Mouse (Mus musculus) midbrain, embryonic 14.5 days (tissue): ENCODE measurements at regions not wholly inside any gene's neighbourhood (a gene's known extent, or its start where the extent isn't known, plus 50 kb on each side); places are given as distances from the start of the nearest gene placed in this dataset.
"Not testable (repeated sequence)": the region's sequence is repeated elsewhere in the genome, so short reads cannot be mapped to it uniquely, and the experiment has no call there.

Experiments
- ATAC-seq: fragments of 200-750 bp; cut with Nextera tagmentation; 2 replicates; pipeline ENCODE4 v1.8.0; 2017; ENCODE audit warnings: moderate number of reproducible peaks, moderate library complexity; ENCODE audit not compliant: low FRiP score, low TSS enrichment
- DNase-seq: peaks from one replicate; pipeline ENCODE4 v3.0.0-alpha.2; 2015
- H3K27ac ChIP-seq: fragments of 300-500 bp; sonication (generic); replicated peaks from 2 replicates; pipeline ENCODE4 v1.5.1; 2014; ENCODE audit warnings: mild to moderate bottlenecking, low read depth, low read length, moderate library complexity
- H3K27me3 ChIP-seq: fragments of 300-500 bp; sonication (generic); 2 replicates; pipeline ENCODE4 v1.6.1; 2014; ENCODE audit warnings: low read length, control low read depth, mixed read lengths; ENCODE audit not compliant: control insufficient read depth, insufficient read depth
- H3K36me3 ChIP-seq: fragments of 300-500 bp; sonication (generic); 2 replicates; pipeline ENCODE4 v1.6.1; 2014; ENCODE audit warnings: low read length, control low read depth; ENCODE audit not compliant: control insufficient read depth, insufficient read depth
- H3K4me1 ChIP-seq: fragments of 300-500 bp; sonication (generic); 2 replicates; pipeline ENCODE4 v1.6.1; 2014; ENCODE audit warnings: mild to moderate bottlenecking, antibody characterized with exemption, low read length, control low read depth; ENCODE audit not compliant: control insufficient read depth, insufficient read depth
- H3K4me2 ChIP-seq: fragments of 300-500 bp; sonication (generic); 2 replicates; pipeline ENCODE4 v1.6.1; 2014; ENCODE audit warnings: mild to moderate bottlenecking, low read length, moderate library complexity
- H3K4me3 ChIP-seq: fragments of 300-500 bp; sonication (generic); replicated peaks from 2 replicates; pipeline ENCODE4 v1.5.1; 2014; ENCODE audit warnings: low read depth, low read length
- H3K9ac ChIP-seq: fragments of 300-500 bp; sonication (generic); replicated peaks from 2 replicates; pipeline ENCODE4 v1.6.1; 2014; ENCODE audit warnings: mild to moderate bottlenecking, low read length, moderate library complexity
- H3K9me3 ChIP-seq: fragments of 300-500 bp; sonication (generic); 2 replicates; pipeline ENCODE4 v1.6.1; 2016; ENCODE audit warnings: low read length, control low read depth, mixed read lengths; ENCODE audit not compliant: control insufficient read depth
- WGBS: fragments of 180-500 bp; shearing (Covaris S2); extraction: QIAGEN DNeasy Blood & Tissue Kit; methylation state at CpG from one replicate; pipeline ENCODE4 v1.1.7; 2014; 5-methylcytosine and 5-hydroxymethylcytosine counted together

GRCm38 (mm10) chrX:154717526-154717925, 138.4 kb upstream of the Samt2 start:
- H3K4me3 ChIP-seq, H3K9ac ChIP-seq, ATAC-seq, H3K36me3 ChIP-seq, H3K27me3 ChIP-seq, H3K27ac ChIP-seq, DNase-seq, H3K4me1 ChIP-seq, H3K4me2 ChIP-seq, H3K9me3 ChIP-seq: not testable (repeated sequence)
- 82% methylated on average over 10 of the region's 10 CpGs for WGBS

- DNase-seq = peak; percentile 1
- no peak; the same call in 1 of the 2 replicates for ATAC-seq
- WGBS = 53% methylated on average over 24 of the region's 27 CpGs
- Histone ChIP-seq H3K36me3 (no peaks in the 10 kb centered on the region), H3K27ac (no peak overlapping the region), H3K4me1 (no peaks in the 10 kb centered on the region), H3K9ac (peak overlapping the region; percentile 34; the same call in 1 of the 2 replicates), H3K4me3 (peak overlapping the region; percentile 31), H3K4me2 (peak overlapping the region; percentile 45), H3K27me3 (no peaks in the 10 kb centered on the region), H3K9me3 (no peaks in the 10 kb centered on the region)
These were observed 134.6 kb upstream of the Samt2 start for GRCm38 (mm10) chrX:154713641-154714255.

GRCm38 (mm10) chrX:154712576-154712975, 133.4 kb upstream of the Samt2 start:
- H3K4me2 ChIP-seq, H3K27me3 ChIP-seq, ATAC-seq, DNase-seq, H3K4me1 ChIP-seq, H3K9me3 ChIP-seq, H3K27ac ChIP-seq, H3K4me3 ChIP-seq, H3K36me3 ChIP-seq, H3K9ac ChIP-seq: not testable (repeated sequence)
- 88% methylated on average over 8 of the region's 8 CpGs for WGBS

GRCm38 (mm10) chrX:154670529-154670928, 91.4 kb upstream of the Samt2 start:
- H3K4me1 ChIP-seq, H3K36me3 ChIP-seq, H3K27me3 ChIP-seq, ATAC-seq, H3K27ac ChIP-seq, DNase-seq, H3K9me3 ChIP-seq, H3K4me3 ChIP-seq, H3K9ac ChIP-seq, H3K4me2 ChIP-seq: not testable (repeated sequence)
- 100% methylated on average over 1 of the region's 2 CpGs for WGBS
